Comparison of ENCODE assay signal across 8 mouse cellular contexts in genomic region chr14:78538572-78539320, GRCm38 (mm10). TPM values are rescaled to one million over a fixed set of nuclear protein-coding genes. Genes with fewer than 3 reads are reported as not detected.
A peak's percentile ranks its signal among the peaks of the same experiment; 100 is the strongest.
DNase-seq lines count a peak whose midpoint lies in the region; ATAC-seq and TF ChIP-seq lines count a peak whose summit lies in the region.

No protein-coding gene starts in this region.

- DNase-seq in midbrain, postnatal 0 days (ENCODE audit: low spot score): peak; percentile 24
- peak; percentile 63 for DNase-seq in embryo, embryonic 11 days
- peak; percentile 72 for DNase-seq in kidney, adult 11 months
- no peak for DNase-seq in natural killer cell, adult 2 months (ENCODE audit: low spot score in 2 of 2)
- DNase-seq in ovary, postnatal 14 days (ENCODE audit: low spot score): no peak

- no peak overlapping the region for H3K4me3 ChIP-seq in midbrain, postnatal 0 days (ENCODE audit: low read depth, low read length)
- H3K4me3 ChIP-seq in midbrain, embryonic 13.5 days (replicated peaks): no peak overlapping the region
- H3K4me3 ChIP-seq in stomach, embryonic 15.5 days (replicated peaks): no peak overlapping the region

- WGBS in midbrain, postnatal 0 days: 50% methylated on average over 5 of the region's 5 CpGs
- 53% methylated on average over 5 of the region's 5 CpGs for WGBS in midbrain, embryonic 13.5 days
- WGBS in stomach, embryonic 15.5 days: 35% methylated on average over 5 of the region's 5 CpGs

- H3K27ac ChIP-seq in midbrain, postnatal 0 days (ENCODE audit: low read depth, low read length): no peak overlapping the region
- H3K27ac ChIP-seq in midbrain, embryonic 13.5 days: no peak overlapping the region
- peak overlapping the region; percentile 42; the same call in 1 of the 2 replicates for H3K27ac ChIP-seq in stomach, embryonic 15.5 days

- no peak overlapping the region for H3K4me2 ChIP-seq in midbrain, postnatal 0 days (ENCODE audit: low read depth, low read length, poor library complexity, severe bottlenecking)
- H3K4me2 ChIP-seq in midbrain, embryonic 13.5 days (replicated peaks): no peak overlapping the region
- no peak overlapping the region for H3K4me2 ChIP-seq in stomach, embryonic 15.5 days

- 0 out of 2 replicates have a peak, but pooled peaks cover 5% of the 10 kb centered on the region for H3K4me1 ChIP-seq in midbrain, postnatal 0 days (ENCODE audit: insufficient read depth, low read length)
- H3K4me1 ChIP-seq in midbrain, embryonic 13.5 days (replicated peaks): peaks cover 25% of the 10 kb centered on the region
- peaks cover 10% of the 10 kb centered on the region for H3K4me1 ChIP-seq in stomach, embryonic 15.5 days

- H3K27me3 ChIP-seq in midbrain, postnatal 0 days (ENCODE audit: insufficient read depth, low read length): no peaks in the 10 kb centered on the region
- H3K27me3 ChIP-seq in midbrain, embryonic 13.5 days: no peaks in the 10 kb centered on the region
- no peaks in the 10 kb centered on the region for H3K27me3 ChIP-seq in stomach, embryonic 15.5 days (replicated peaks)

- ATAC-seq in midbrain, postnatal 0 days (ENCODE audit: low FRiP score): no peak
- ATAC-seq in midbrain, embryonic 13.5 days: no peak
- no peak for ATAC-seq in stomach, embryonic 15.5 days (ENCODE audit: insufficient read depth, low FRiP score, low read depth)
- no peak for ATAC-seq in erythroblast, adult 5-6 weeks (replicated peaks; ENCODE audit: low FRiP score, poor library complexity, severe bottlenecking)

- no peak for TF ChIP-seq CTCF in midbrain, postnatal 0 days (IDR thresholded peaks at IDR 0.05)

- H3K9ac ChIP-seq in midbrain, postnatal 0 days (replicated peaks; ENCODE audit: low read length, poor library complexity, severe bottlenecking): no peak overlapping the region
- no peak overlapping the region for H3K9ac ChIP-seq in midbrain, embryonic 13.5 days (replicated peaks)
- no peak overlapping the region for H3K9ac ChIP-seq in stomach, embryonic 15.5 days

- no peaks in the 10 kb centered on the region for H3K36me3 ChIP-seq in midbrain, postnatal 0 days (ENCODE audit: insufficient read depth, low read length)
- H3K36me3 ChIP-seq in midbrain, embryonic 13.5 days: no peaks in the 10 kb centered on the region
- H3K36me3 ChIP-seq in stomach, embryonic 15.5 days: no peaks in the 10 kb centered on the region

- H3K9me3 ChIP-seq in midbrain, postnatal 0 days (ENCODE audit: low read length): no peaks in the 10 kb centered on the region
- no peaks in the 10 kb centered on the region for H3K9me3 ChIP-seq in midbrain, embryonic 13.5 days
- no peaks in the 10 kb centered on the region for H3K9me3 ChIP-seq in stomach, embryonic 15.5 days

RNA-seq across cellular contexts. Expression of gene Akap11, which starts 2.1 kb away (rescaled TPM):
- total RNA-seq in midbrain, postnatal 0 days (2014; rRNA removed): 83.0 and 115 TPM in 2 replicates
- polyA plus RNA-seq in midbrain, postnatal 0 days (2015; fragmentation: Nextera tagmentation; extraction: Ambion mirVana): 27.4 and 33.5 TPM in 2 replicates
- polyA plus RNA-seq in midbrain, embryonic 13.5 days (2015; fragmentation: Nextera tagmentation; extraction: Ambion mirVana): 38.7 and 39.4 TPM in 2 replicates
- polyA plus RNA-seq in stomach, embryonic 15.5 days (2015; fragmentation: Nextera tagmentation; extraction: Ambion mirVana): 16.2 and 17.8 TPM in 2 replicates
- total RNA-seq in erythroblast, adult 5-6 weeks (2015; ENCODE audit: low replicate concordance): 8.8 and 9.4 TPM in 2 replicates
- total RNA-seq in erythroblast, adult 5-6 weeks (2017; ENCODE audit: low replicate concordance): 14.6 and 31.2 TPM in 2 replicates

Comparison
In these comparisons a context has a peak if more than half of its experiments do, and no peak if none do; other contexts are left out.
1. DNase-seq: peak in midbrain, postnatal 0 days (single experiment), embryo, embryonic 11 days (single experiment) and kidney, adult 11 months (single experiment); none in natural killer cell, adult 2 months (0 of 2) and ovary, postnatal 14 days (single experiment).